Comparison of ENCODE assay signal across 27 mouse cellular contexts in the genomic region with DNA sequence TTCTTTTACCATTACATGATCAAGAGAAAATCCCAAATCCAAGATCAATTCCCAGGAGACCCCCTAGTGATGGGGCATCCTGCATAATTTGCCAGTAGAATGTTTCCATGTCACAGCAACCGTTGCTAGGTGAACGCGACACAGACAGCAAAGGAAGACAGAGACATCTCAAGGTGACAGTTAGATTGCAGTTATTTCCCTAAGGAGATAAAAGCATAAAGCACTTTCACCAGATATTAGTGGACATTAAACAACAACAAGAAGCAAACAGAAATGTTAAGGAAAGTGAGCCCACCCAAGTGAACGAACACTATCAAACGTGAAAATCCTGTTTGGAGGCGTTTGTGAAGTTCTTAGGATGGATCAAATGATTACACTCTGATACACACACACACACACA. TPM values are rescaled to one million over a fixed set of nuclear protein-coding genes. Genes with fewer than 3 reads are reported as not detected.
DNase-seq lines count a peak whose midpoint lies in the region; ATAC-seq and TF ChIP-seq lines count a peak whose summit lies in the region.
"Had no signal": no experiment of that assay in that cellular context is flagged by ENCODE, and none has a peak within 500 bp of the region (broad histone marks: within the 10 kb centered on the region; RNA-seq: fewer than 3 reads in every experiment).

A gene (minus strand): TSS at position 101 of the 400 bp plus-strand sequence.

- 65% methylated on average over 6 of the region's 6 CpGs for WGBS in hindbrain, postnatal 0 days
- 79% methylated on average over 6 of the region's 6 CpGs for WGBS in hindbrain, embryonic 13.5 days

- TF ChIP-seq CTCF in hindbrain, postnatal 0 days (IDR thresholded peaks at IDR 0.05; ENCODE audit: low read depth) = no peak
- no peak for TF ChIP-seq CTCF in testis, adult 2 months (IDR thresholded peaks at IDR 0.05; ENCODE audit: control insufficient read depth, insufficient read depth, insufficient replicate concordance, low read depth, low read length)

- H3K4me1 ChIP-seq in hindbrain, postnatal 0 days (ENCODE audit: insufficient read depth, low read length) = no peaks in the 10 kb centered on the region
- no peaks in the 10 kb centered on the region for H3K4me1 ChIP-seq in hindbrain, embryonic 13.5 days (replicated peaks)
- no peaks in the 10 kb centered on the region; the same call in 1 of the 2 replicates for H3K4me1 ChIP-seq in testis, adult 2 months (ENCODE audit: control insufficient read depth, insufficient read depth, low read length)
- H3K4me1 ChIP-seq: embryonic facial prominence, embryonic 10.5 days; embryonic facial prominence, embryonic 12.5 days; forebrain, embryonic 13.5 days; forebrain, embryonic 15.5 days had no signal

- H3K4me3 ChIP-seq in hindbrain, postnatal 0 days (ENCODE audit: low read length) = no peak within 1 kb of the TSS
- H3K4me3 ChIP-seq in hindbrain, embryonic 13.5 days = no peak within 1 kb of the TSS
- peak within 1 kb of the TSS; percentile 65 for H3K4me3 ChIP-seq in testis, adult 2 months (ENCODE audit: control insufficient read depth, low read depth, low read length)
- H3K4me3 ChIP-seq: embryonic facial prominence, embryonic 10.5 days; embryonic facial prominence, embryonic 12.5 days; forebrain, embryonic 13.5 days; forebrain, embryonic 15.5 days had no signal

- no peak within 1 kb of the TSS for H3K27ac ChIP-seq in hindbrain, postnatal 0 days
- no peak within 1 kb of the TSS for H3K27ac ChIP-seq in hindbrain, embryonic 13.5 days
- H3K27ac ChIP-seq in testis, adult 2 months (ENCODE audit: control insufficient read depth, insufficient read depth, low read depth, low read length) = no peak within 1 kb of the TSS
- H3K27ac ChIP-seq: embryonic facial prominence, embryonic 10.5 days; embryonic facial prominence, embryonic 12.5 days; forebrain, embryonic 13.5 days; forebrain, embryonic 15.5 days had no signal

- no peak for ATAC-seq in hindbrain, postnatal 0 days
- ATAC-seq in hindbrain, embryonic 13.5 days (ENCODE audit: low FRiP score) = no peak
- ATAC-seq: activated CD4-positive, CD25-positive, alpha-beta regulatory T cell, adult 4 months; CD4-positive, CD25-positive, alpha-beta regulatory T cell, adult 4 months; forebrain, embryonic 13.5 days; forebrain, embryonic 15.5 days; Patski had no signal

- no peak within 1 kb of the TSS for H3K4me2 ChIP-seq in hindbrain, postnatal 0 days (ENCODE audit: low read depth, low read length)
- H3K4me2 ChIP-seq in hindbrain, embryonic 13.5 days = no peak within 1 kb of the TSS
- H3K4me2 ChIP-seq: embryonic facial prominence, embryonic 12.5 days; forebrain, embryonic 13.5 days; forebrain, embryonic 15.5 days had no signal

- intact Hi-C loops in heart, postnatal 10 days (cut with DNase I) = no loop called here

- peak; percentile 11 for DNase-seq in heart, adult 11 months
- DNase-seq in heart, postnatal 10 days = no peak
- peak; percentile 20 for DNase-seq in hindbrain, postnatal 0 days (ENCODE audit: low spot score)
- DNase-seq in testis, postnatal 14 days (ENCODE audit: low spot score) = no peak
- DNase-seq in left cerebral cortex, adult 18-20 months (ENCODE audit: low spot score in 2 of 2) = no peak
- DNase-seq: adrenal gland, adult 8-10 months; adrenal gland, postnatal 14 days; adrenal gland, postnatal 36 days; B cell, adult 2 months; cerebellum, adult 11 months; cerebellum, adult 18-20 months; cerebellum, adult 8-10 months; cerebellum, adult 9-11 months; cerebellum, postnatal 14 days; cerebellum, postnatal 36 days had no signal

- no peak for TF ChIP-seq POLR2A in testis, adult 2 months (IDR thresholded peaks at IDR 0.05; ENCODE audit: control insufficient read depth, low read depth, low read length)

- H3K27me3 ChIP-seq in hindbrain, postnatal 0 days (ENCODE audit: insufficient read depth, low read length) = no peaks in the 10 kb centered on the region
- no peaks in the 10 kb centered on the region for H3K27me3 ChIP-seq in hindbrain, embryonic 13.5 days
- H3K27me3 ChIP-seq in testis, adult 2 months (ENCODE audit: control insufficient read depth, insufficient read depth, low read length) = no peaks in the 10 kb centered on the region
- H3K27me3 ChIP-seq: CH12.LX; embryonic facial prominence, embryonic 12.5 days; forebrain, embryonic 13.5 days; forebrain, embryonic 15.5 days had no signal

- no peaks in the 10 kb centered on the region for H3K36me3 ChIP-seq in hindbrain, postnatal 0 days (ENCODE audit: insufficient read depth, low read length)
- H3K36me3 ChIP-seq in hindbrain, embryonic 13.5 days = no peaks in the 10 kb centered on the region
- no peaks in the 10 kb centered on the region for H3K36me3 ChIP-seq in testis, adult 2 months (ENCODE audit: control insufficient read depth, insufficient read depth, low read length)
- H3K36me3 ChIP-seq: embryonic facial prominence, embryonic 10.5 days; embryonic facial prominence, embryonic 12.5 days; forebrain, embryonic 15.5 days had no signal

- no peaks in the 10 kb centered on the region for H3K9me3 ChIP-seq in hindbrain, postnatal 0 days (ENCODE audit: low read length)
- H3K9me3 ChIP-seq in hindbrain, embryonic 13.5 days = no peaks in the 10 kb centered on the region
- H3K9me3 ChIP-seq: embryonic facial prominence, embryonic 10.5 days; embryonic facial prominence, embryonic 12.5 days; forebrain, embryonic 13.5 days; forebrain, embryonic 15.5 days had no signal

- no peak within 1 kb of the TSS for H3K9ac ChIP-seq in hindbrain, postnatal 0 days (replicated peaks; ENCODE audit: low read length)
- no peak within 1 kb of the TSS for H3K9ac ChIP-seq in hindbrain, embryonic 13.5 days
- H3K9ac ChIP-seq: embryonic facial prominence, embryonic 12.5 days; forebrain, embryonic 13.5 days; forebrain, embryonic 15.5 days had no signal

RNA-seq across cellular contexts. Expression of the gene that starts here (rescaled TPM):
- not detected for total RNA-seq in heart, postnatal 10 days (2021)
- total RNA-seq in hindbrain, postnatal 0 days (2014; rRNA removed) = not detected in 2 replicates
- polyA plus RNA-seq in hindbrain, postnatal 0 days (2015; fragmentation: Nextera tagmentation; extraction: Ambion mirVana) = not detected in 2 replicates
- polyA plus RNA-seq in hindbrain, embryonic 13.5 days (2015; fragmentation: Nextera tagmentation; extraction: Ambion mirVana) = 0.08 TPM in 1 of 2 replicates, not detected in the other
- polyA plus RNA-seq in testis, adult 2 months (2012; rRNA removed) = 59.9 and 60.2 TPM in 2 replicates
- total RNA-seq in left cerebral cortex, adult 18-20 months (2021) = not detected
- total RNA-seq: adrenal gland, adult 18-20 months; adrenal gland, adult 8-10 months; adrenal gland, postnatal 14 days; adrenal gland, postnatal 36 days had no signal
- polyA plus RNA-seq: activated CD4-positive, CD25-positive, alpha-beta regulatory T cell, adult 4 months; CD4-positive, CD25-positive, alpha-beta regulatory T cell, adult 4 months; embryonic facial prominence, embryonic 10.5 days; embryonic facial prominence, embryonic 12.5 days; forebrain, embryonic 11.5 days; forebrain, embryonic 13.5 days; forebrain, embryonic 15.5 days; Patski had no signal

Comparison
In these comparisons a context has a peak if more than half of its experiments do, and no peak if none do; other contexts are left out.
1. RNA of the gene that starts here (polyA plus RNA-seq): 59.9 to 60.2 TPM in testis, adult 2 months; 0.08 TPM in hindbrain, embryonic 13.5 days and not detected in hindbrain, postnatal 0 days; every median in the first group is over 10 times any median in the second.
2. Peak in DNase-seq in hindbrain, postnatal 0 days; RNA of the gene not detected or under 1 TPM.